Mouse (Mus musculus): Measurements from ENCODE around the gene Hormad1.

GRCm38 (mm10) chr3:95624628-95625503 is 65.4 kb downstream of the Hormad1 start, which contains the start of gene Ensa:
- TF ChIP-seq CTCF (IDR thresholded peaks at IDR 0.05; ENCODE audit: low read depth, low read length) = no peak
- no peak for TF ChIP-seq GATA2 (IDR thresholded peaks at IDR 0.05; ENCODE audit: borderline replicate concordance, low read depth, low read length)
- TF ChIP-seq POLR2AphosphoS5 (IDR thresholded peaks at IDR 0.05; ENCODE audit: insufficient replicate concordance, low read depth, low read length) = no peak
- no peak for TF ChIP-seq GATA1 (IDR thresholded peaks at IDR 0.05; ENCODE audit: borderline replicate concordance, low read length)
